Mouse (Mus musculus) c-Kit-positive CD71-positive TER-119-negative erythroid progenitor cells, embryonic 14.5 days (primary cell): Measurements from ENCODE around the gene Gm21987.

ENCODE experiments used
- DNase-seq: peaks from one replicate; pipeline ENCODE4 v3.0.0-alpha.2; 2013; ENCODE audit warnings: low read depth

Gm21987 gene

GRCm38 (mm10) chr16:38349881-38350280 is 3.0 kb downstream of the Gm21987 start:
- no peak for DNase-seq

- DNase-seq = no peak
Measured at GRCm38 (mm10) chr16:38350361-38350855, 3.6 kb downstream of the Gm21987 start.

GRCm38 (mm10) chr16:38350939-38351338 is 4.1 kb downstream of the Gm21987 start:
- no peak for DNase-seq

GRCm38 (mm10) chr16:38352031-38352430 is 5.2 kb downstream of the Gm21987 start:
- DNase-seq = no peak

GRCm38 (mm10) chr16:38352851-38353250 is 6.0 kb downstream of the Gm21987 start:
- no peak for DNase-seq

- no peak for DNase-seq
Measured at GRCm38 (mm10) chr16:38353642-38354041, 6.8 kb downstream of the Gm21987 start.

GRCm38 (mm10) chr16:38354185-38354913 is 7.5 kb downstream of the Gm21987 start:
- DNase-seq = no peak

GRCm38 (mm10) chr16:38358256-38358812 is 11.5 kb downstream of the Gm21987 start:
- no peak for DNase-seq

GRCm38 (mm10) chr16:38359241-38359640 is 12.4 kb downstream of the Gm21987 start:
- no peak for DNase-seq

GRCm38 (mm10) chr16:38359857-38360256 is 13.0 kb downstream of the Gm21987 start:
- no peak for DNase-seq

GRCm38 (mm10) chr16:38360317-38360716 is 13.5 kb downstream of the Gm21987 start:
- no peak for DNase-seq

- DNase-seq = no peak
Measured at GRCm38 (mm10) chr16:38361933-38362332, 15.1 kb downstream of the Gm21987 start, which contains the start of gene Popdc2. Gene Popdc2 (plus strand): TSS chr16:38362209.

GRCm38 (mm10) chr16:38362493-38363255 is 15.8 kb downstream of the Gm21987 start:
- DNase-seq = no peak

GRCm38 (mm10) chr16:38363256-38363595 is 16.4 kb downstream of the Gm21987 start:
- DNase-seq = no peak

GRCm38 (mm10) chr16:38363657-38364056 is 16.8 kb downstream of the Gm21987 start:
- no peak for DNase-seq

- DNase-seq = no peak
Measured at GRCm38 (mm10) chr16:38365390-38365789, 18.6 kb downstream of the Gm21987 start.

- no peak for DNase-seq
Measured at GRCm38 (mm10) chr16:38366231-38366630, 19.4 kb downstream of the Gm21987 start.

GRCm38 (mm10) chr16:38368336-38368735 is 21.5 kb downstream of the Gm21987 start:
- DNase-seq = no peak

- DNase-seq = no peak
Measured at GRCm38 (mm10) chr16:38369000-38369399, 22.2 kb downstream of the Gm21987 start.

GRCm38 (mm10) chr16:38369431-38369830 is 22.6 kb downstream of the Gm21987 start:
- DNase-seq = no peak

GRCm38 (mm10) chr16:38369992-38370484 is 23.2 kb downstream of the Gm21987 start:
- no peak for DNase-seq

GRCm38 (mm10) chr16:38370633-38371374 is 24.0 kb downstream of the Gm21987 start:
- DNase-seq = no peak
